Mouse (Mus musculus) heart, embryonic 11.5 days (tissue): ENCODE data around the gene Gnptab. TPM values are rescaled to one million over a fixed set of nuclear protein-coding genes. Genes with fewer than 3 reads are reported as not detected.

Experiments used
- ATAC-seq: fragments of 200-750 bp; cut with Nextera tagmentation; replicated peaks from 2 replicates; pipeline ENCODE4 v1.8.0; 2017; ENCODE audit warnings: moderate library complexity; ENCODE audit not compliant: insufficient number of reproducible peaks, low FRiP score, low TSS enrichment
- H3K27ac ChIP-seq: fragments of 300-500 bp; sonication (generic); 2 replicates; pipeline ENCODE4 v1.5.1; 2014; ENCODE audit warnings: mild to moderate bottlenecking, low read depth, low read length
- H3K27me3 ChIP-seq: fragments of 300-500 bp; sonication (generic); 2 replicates; pipeline ENCODE4 v1.6.1; 2014; ENCODE audit warnings: mild to moderate bottlenecking, low read length, mixed read lengths; ENCODE audit not compliant: control insufficient read depth, insufficient read depth
- H3K36me3 ChIP-seq: fragments of 300-500 bp; sonication (generic); 2 replicates; pipeline ENCODE4 v1.6.1; 2014; ENCODE audit warnings: mild to moderate bottlenecking, low read length, moderate library complexity, mixed read lengths; ENCODE audit not compliant: control insufficient read depth, insufficient read depth
- H3K4me1 ChIP-seq: fragments of 300-500 bp; sonication (generic); 2 replicates; pipeline ENCODE4 v1.6.1; 2014; ENCODE audit warnings: low read length; ENCODE audit not compliant: control insufficient read depth, insufficient read depth
- H3K4me2 ChIP-seq: fragments of 300-500 bp; sonication (generic); 2 replicates; pipeline ENCODE4 v1.6.1; 2014; ENCODE audit warnings: mild to moderate bottlenecking, moderate library complexity
- H3K4me3 ChIP-seq: fragments of 300-500 bp; sonication (generic); 2 replicates; pipeline ENCODE4 v1.5.1; 2014; ENCODE audit warnings: low read depth, low read length
- H3K9ac ChIP-seq: fragments of 300-500 bp; sonication (generic); 2 replicates; pipeline ENCODE4 v1.6.1; 2014; ENCODE audit warnings: mild to moderate bottlenecking, low read depth, low read length, moderate library complexity
- H3K9me3 ChIP-seq: fragments of 300-500 bp; sonication (generic); replicated peaks from 2 replicates; pipeline ENCODE4 v1.6.1; 2016; ENCODE audit warnings: low read length; ENCODE audit not compliant: control insufficient read depth
- WGBS: fragments of 180-500 bp; shearing (Covaris S2); extraction: QIAGEN DNeasy Blood & Tissue Kit; methylation state at CpG from one replicate; pipeline ENCODE4 v1.1.7; 2014; ENCODE audit not compliant: insufficient replicate concordance; 5-methylcytosine and 5-hydroxymethylcytosine counted together
- polyA plus RNA-seq: library from polyadenylated mRNA; unstranded; fragments of >200 nt; fragmentation: Nextera tagmentation; extraction: Ambion mirVana; gene quantifications from 2 replicates; pipeline ENCODE4 v1.2.1, GENCODE M21; 2014

Gene Gnptab
- polyA plus RNA-seq = 8.3 and 8.9 TPM in 2 replicates

- Histone ChIP-seq H3K4me2 (peak within 1 kb of the TSS; percentile 99), H3K9ac (peak within 1 kb of the TSS; percentile 81), H3K36me3 (no peaks in the 10 kb centered on the region), H3K4me1 (peaks cover 5% of the 10 kb centered on the region), H3K27me3 (peaks cover 3% of the 10 kb centered on the region; the same call in 1 of the 2 replicates), H3K27ac (peak within 1 kb of the TSS; percentile 41; the same call in 1 of the 2 replicates), H3K4me3 (peak within 1 kb of the TSS; percentile 80), H3K9me3 (no peaks in the 10 kb centered on the region)
- under 1% methylated on average over 75 of the region's 87 CpGs for WGBS
- peak; percentile 79 for ATAC-seq
Observed at GRCm38 (mm10) chr10:88379013-88379885, at the start of gene Gnptab, which contains the start of gene Dram1. TSS of gene Gnptab (plus strand) at chr10:88379132. TSS of gene Dram1 (minus strand) at chr10:88379080.

- H3K27ac ChIP-seq = no peak overlapping the region
- 42% methylated on average over 5 of the region's 5 CpGs for WGBS
- no peaks in the 10 kb centered on the region for H3K4me1 ChIP-seq
- no peak overlapping the region for H3K4me2 ChIP-seq
- H3K9me3 ChIP-seq = no peaks in the 10 kb centered on the region
- ATAC-seq = no peak
- H3K9ac ChIP-seq = no peak overlapping the region
- H3K27me3 ChIP-seq = no peaks in the 10 kb centered on the region
- H3K36me3 ChIP-seq = no peaks in the 10 kb centered on the region
- no peak overlapping the region for H3K4me3 ChIP-seq
Observed at GRCm38 (mm10) chr10:88330695-88331094, 48.2 kb upstream of the Gnptab start.

GRCm38 (mm10) chr10:88340660-88341059, 38.3 kb upstream of the Gnptab start:
- Histone ChIP-seq H3K9ac (no peak overlapping the region), H3K27me3 (no peaks in the 10 kb centered on the region), H3K36me3 (no peaks in the 10 kb centered on the region), H3K4me1 (no peaks in the 10 kb centered on the region), H3K4me2 (no peak overlapping the region), H3K27ac (no peak overlapping the region), H3K9me3 (no peaks in the 10 kb centered on the region), H3K4me3 (no peak overlapping the region)
- no peak for ATAC-seq
- WGBS = 86% methylated on average over 9 of the region's 9 CpGs

GRCm38 (mm10) chr10:88341368-88341767, 37.6 kb upstream of the Gnptab start:
- ATAC-seq = no peak
- Histone ChIP-seq H3K9me3 (no peaks in the 10 kb centered on the region), H3K9ac (no peak overlapping the region), H3K4me1 (no peaks in the 10 kb centered on the region; the same call in 1 of the 2 replicates), H3K27ac (no peak overlapping the region), H3K36me3 (no peaks in the 10 kb centered on the region), H3K4me2 (no peak overlapping the region), H3K27me3 (no peaks in the 10 kb centered on the region), H3K4me3 (no peak overlapping the region)
- WGBS = 82% methylated on average over 6 of the region's 6 CpGs

- peak overlapping the region; percentile 31 for H3K4me2 ChIP-seq
- no peak overlapping the region for H3K9ac ChIP-seq
- no peaks in the 10 kb centered on the region for H3K9me3 ChIP-seq
- no peak overlapping the region for H3K27ac ChIP-seq
- H3K4me3 ChIP-seq = no peak overlapping the region
- no peaks in the 10 kb centered on the region for H3K36me3 ChIP-seq
- 55% methylated on average over 11 of the region's 11 CpGs for WGBS
- H3K4me1 ChIP-seq = no peaks in the 10 kb centered on the region; the same call in 1 of the 2 replicates
- ATAC-seq = no peak
- no peaks in the 10 kb centered on the region for H3K27me3 ChIP-seq
Observed at GRCm38 (mm10) chr10:88345899-88346401, 33.0 kb upstream of the Gnptab start.

- 70% methylated on average over 12 of the region's 12 CpGs for WGBS
- no peaks in the 10 kb centered on the region for H3K27me3 ChIP-seq
- no peaks in the 10 kb centered on the region for H3K9me3 ChIP-seq
- H3K9ac ChIP-seq = no peak overlapping the region
- H3K4me3 ChIP-seq = no peak overlapping the region
- H3K36me3 ChIP-seq = no peaks in the 10 kb centered on the region
- H3K27ac ChIP-seq = no peak overlapping the region
- ATAC-seq = no peak
- H3K4me1 ChIP-seq = no peaks in the 10 kb centered on the region; the same call in 1 of the 2 replicates
- peak overlapping the region; percentile 31; the same call in 1 of the 2 replicates for H3K4me2 ChIP-seq
Observed at GRCm38 (mm10) chr10:88346454-88347245, 32.3 kb upstream of the Gnptab start.

- no peak for ATAC-seq
- no peaks in the 10 kb centered on the region for H3K36me3 ChIP-seq
- no peaks in the 10 kb centered on the region for H3K27me3 ChIP-seq
- 41% methylated on average over 8 of the region's 8 CpGs for WGBS
- H3K27ac ChIP-seq = no peak overlapping the region
- no peak overlapping the region for H3K4me3 ChIP-seq
- no peak overlapping the region for H3K4me2 ChIP-seq
- no peaks in the 10 kb centered on the region; the same call in 1 of the 2 replicates for H3K4me1 ChIP-seq
- H3K9me3 ChIP-seq = no peaks in the 10 kb centered on the region
- no peak overlapping the region for H3K9ac ChIP-seq
Observed at GRCm38 (mm10) chr10:88349800-88350199, 29.1 kb upstream of the Gnptab start.

- H3K4me2 ChIP-seq = no peak overlapping the region
- ATAC-seq = no peak
- H3K27ac ChIP-seq = no peak overlapping the region
- no peaks in the 10 kb centered on the region for H3K9me3 ChIP-seq
- no peaks in the 10 kb centered on the region for H3K27me3 ChIP-seq
- 74% methylated on average over 2 of the region's 2 CpGs for WGBS
- H3K4me1 ChIP-seq = no peaks in the 10 kb centered on the region; the same call in 1 of the 2 replicates
- H3K9ac ChIP-seq = no peak overlapping the region
- no peaks in the 10 kb centered on the region for H3K36me3 ChIP-seq
- no peak overlapping the region for H3K4me3 ChIP-seq
Observed at GRCm38 (mm10) chr10:88350687-88351086, 28.2 kb upstream of the Gnptab start.
